Mouse (Mus musculus): ENCODE data around the gene Npc2. TPM values are rescaled to one million over a fixed set of nuclear protein-coding genes. Genes with fewer than 3 reads are reported as not detected.

Gene Npc2
- polyA plus RNA-seq, 1 experiment, result 180 TPM

DNA sequence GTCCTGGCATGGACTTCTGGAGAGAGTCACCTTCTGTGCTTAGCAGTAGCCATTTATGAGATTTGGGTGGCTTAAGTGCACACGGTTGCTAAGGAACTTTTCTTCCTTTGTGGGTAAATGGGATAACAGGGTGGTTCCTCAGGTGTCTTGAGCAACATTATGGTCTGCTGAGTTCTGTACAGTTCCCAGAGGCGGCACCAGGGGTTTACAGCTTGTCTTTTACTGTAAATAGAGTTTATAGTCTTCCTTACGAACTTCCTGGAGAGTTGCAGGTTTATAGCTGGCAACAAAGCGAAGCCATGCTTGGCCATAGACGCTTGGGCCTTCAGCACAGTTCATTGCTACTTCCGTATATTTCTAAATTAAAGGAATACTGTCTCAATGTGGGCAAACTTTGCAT is 58.4 kb downstream of the Npc2 start:
- no peaks in the 10 kb centered on the region for H3K36me3 ChIP-seq (ENCODE audit: control insufficient read depth, insufficient read depth, low read length, poor library complexity, severe bottlenecking)
- H3K9me3 ChIP-seq (replicated peaks; ENCODE audit: control insufficient read depth, insufficient read depth, low read length, poor library complexity, severe bottlenecking), result no peaks in the 10 kb centered on the region
- no peak overlapping the region for H3K9ac ChIP-seq (ENCODE audit: low read depth, poor library complexity, severe bottlenecking)
- H3K27me3 ChIP-seq (ENCODE audit: control insufficient read depth, insufficient read depth, low read length, poor library complexity, severe bottlenecking), result no peaks in the 10 kb centered on the region
- TF ChIP-seq EP300 (IDR thresholded peaks at IDR 0.05; ENCODE audit: insufficient read depth, low read depth, low read length), result no peak
- no peak for TF ChIP-seq CTCF (IDR thresholded peaks at IDR 0.05; ENCODE audit: low read depth, low read length)
- TF ChIP-seq POLR2A (IDR thresholded peaks at IDR 0.05; ENCODE audit: insufficient read depth, low read length), result no peak
- no peak overlapping the region for H3K27ac ChIP-seq (ENCODE audit: insufficient read depth, low read length)
- no peaks in the 10 kb centered on the region for H3K4me1 ChIP-seq (ENCODE audit: control insufficient read depth, insufficient read depth, low read length)
- H3K4me3 ChIP-seq (ENCODE audit: low read depth, low read length), result no peak overlapping the region

DNA sequence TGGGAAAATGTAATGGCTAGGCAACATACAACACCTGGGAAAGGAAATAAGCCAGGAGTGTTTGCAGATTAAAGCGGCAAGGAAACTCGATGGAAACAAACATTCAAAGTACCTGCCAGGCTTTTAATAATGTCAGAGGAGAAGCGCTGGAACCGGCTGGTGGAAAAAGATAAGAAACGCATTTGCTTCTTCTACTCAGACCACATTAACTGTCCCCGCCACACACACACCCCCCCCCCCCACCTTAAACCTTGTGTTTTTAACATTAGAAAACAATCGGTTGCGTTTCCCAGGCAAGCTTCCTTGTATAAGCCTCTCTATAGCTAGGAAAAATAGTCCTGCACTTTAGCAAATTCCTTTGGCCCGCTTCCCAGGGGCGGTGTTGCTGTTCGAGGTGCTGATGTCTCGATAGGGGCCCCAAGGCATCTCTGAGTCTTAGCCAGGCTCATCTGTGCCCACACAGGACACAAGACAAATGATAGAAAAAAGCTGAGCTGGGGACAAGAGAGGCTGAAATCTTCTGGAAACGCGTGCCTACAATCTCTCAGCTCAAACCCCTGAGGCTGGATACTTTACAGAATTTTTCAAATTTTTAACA is 63.0 kb downstream of the Npc2 start:
- Histone ChIP-seq H3K27me3 (ENCODE audit: control insufficient read depth, insufficient read depth, low read length, poor library complexity, severe bottlenecking) (no peaks in the 10 kb centered on the region), H3K4me3 (ENCODE audit: low read depth, low read length) (no peak overlapping the region), H3K9me3 (replicated peaks; ENCODE audit: control insufficient read depth, insufficient read depth, low read length, poor library complexity, severe bottlenecking) (no peaks in the 10 kb centered on the region), H3K4me1 (ENCODE audit: control insufficient read depth, insufficient read depth, low read length) (no peaks in the 10 kb centered on the region), H3K9ac (ENCODE audit: low read depth, poor library complexity, severe bottlenecking) (no peak overlapping the region), H3K27ac (ENCODE audit: insufficient read depth, low read length) (no peak overlapping the region), H3K36me3 (ENCODE audit: control insufficient read depth, insufficient read depth, low read length, poor library complexity, severe bottlenecking) (no peaks in the 10 kb centered on the region)
- TF ChIP-seq POLR2A (IDR thresholded peaks at IDR 0.05; ENCODE audit: insufficient read depth, low read length), result no peak
- no peak for TF ChIP-seq CTCF (IDR thresholded peaks at IDR 0.05; ENCODE audit: low read depth, low read length)
- TF ChIP-seq EP300 (IDR thresholded peaks at IDR 0.05; ENCODE audit: insufficient read depth, low read depth, low read length), result no peak

DNA sequence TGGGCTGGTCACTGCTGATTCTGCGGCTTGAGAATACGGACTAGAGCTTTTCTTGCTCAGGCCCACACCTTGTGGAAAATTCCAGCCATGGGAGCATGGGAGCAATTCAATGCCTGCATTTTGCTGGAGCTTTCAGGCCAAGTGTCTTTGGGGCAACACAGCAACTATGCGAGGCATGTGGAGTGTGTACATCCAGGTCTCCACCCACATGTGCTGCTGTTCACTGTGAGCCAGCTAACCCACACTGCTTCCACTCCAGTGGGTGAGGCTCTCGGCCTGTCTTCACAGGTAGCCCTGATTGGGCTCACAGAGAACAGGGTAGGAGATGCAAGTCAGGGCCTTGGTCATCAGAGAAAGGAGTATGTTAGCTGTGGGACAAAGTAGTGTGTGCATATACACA is 65.1 kb downstream of the Npc2 start:
- no peak overlapping the region for H3K27ac ChIP-seq (ENCODE audit: insufficient read depth, low read length)
- H3K36me3 ChIP-seq (ENCODE audit: control insufficient read depth, insufficient read depth, low read length, poor library complexity, severe bottlenecking), result no peaks in the 10 kb centered on the region
- no peaks in the 10 kb centered on the region for H3K4me1 ChIP-seq (ENCODE audit: control insufficient read depth, insufficient read depth, low read length)
- no peak overlapping the region for H3K4me3 ChIP-seq (ENCODE audit: low read depth, low read length)
- no peak for TF ChIP-seq EP300 (IDR thresholded peaks at IDR 0.05; ENCODE audit: insufficient read depth, low read depth, low read length)
- TF ChIP-seq CTCF (IDR thresholded peaks at IDR 0.05; ENCODE audit: low read depth, low read length), result no peak
- TF ChIP-seq POLR2A (IDR thresholded peaks at IDR 0.05; ENCODE audit: insufficient read depth, low read length), result no peak
- H3K9me3 ChIP-seq (replicated peaks; ENCODE audit: control insufficient read depth, insufficient read depth, low read length, poor library complexity, severe bottlenecking), result no peaks in the 10 kb centered on the region
- H3K9ac ChIP-seq (ENCODE audit: low read depth, poor library complexity, severe bottlenecking), result no peak overlapping the region
- H3K27me3 ChIP-seq (ENCODE audit: control insufficient read depth, insufficient read depth, low read length, poor library complexity, severe bottlenecking), result no peaks in the 10 kb centered on the region

DNA sequence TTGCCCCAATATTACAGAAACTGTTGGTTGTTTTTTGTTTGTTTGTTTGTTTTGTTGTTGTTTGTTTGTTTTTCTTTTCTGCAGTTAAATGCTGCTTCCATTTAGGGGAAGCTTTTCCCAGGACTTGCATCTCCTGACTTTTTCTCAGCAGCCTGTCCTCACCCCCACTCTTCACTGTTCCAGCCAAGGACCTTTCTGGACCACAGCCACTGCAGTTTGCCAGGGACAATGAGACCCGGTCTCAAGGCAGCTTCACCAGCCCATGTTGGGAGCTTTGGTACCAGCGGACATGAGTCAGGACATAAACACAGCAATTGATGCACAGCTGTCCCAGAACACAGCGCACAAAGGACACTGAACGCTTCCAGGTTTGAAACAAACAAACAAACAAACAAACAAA is 66.1 kb downstream of the Npc2 start:
- H3K36me3 ChIP-seq (ENCODE audit: control insufficient read depth, insufficient read depth, low read length, poor library complexity, severe bottlenecking), result no peaks in the 10 kb centered on the region
- no peaks in the 10 kb centered on the region for H3K4me1 ChIP-seq (ENCODE audit: control insufficient read depth, insufficient read depth, low read length)
- no peaks in the 10 kb centered on the region for H3K9me3 ChIP-seq (replicated peaks; ENCODE audit: control insufficient read depth, insufficient read depth, low read length, poor library complexity, severe bottlenecking)
- no peak for TF ChIP-seq POLR2A (IDR thresholded peaks at IDR 0.05; ENCODE audit: insufficient read depth, low read length)
- TF ChIP-seq CTCF (IDR thresholded peaks at IDR 0.05; ENCODE audit: low read depth, low read length), result no peak
- no peak for TF ChIP-seq EP300 (IDR thresholded peaks at IDR 0.05; ENCODE audit: insufficient read depth, low read depth, low read length)
- H3K4me3 ChIP-seq (ENCODE audit: low read depth, low read length), result no peak overlapping the region
- H3K27me3 ChIP-seq (ENCODE audit: control insufficient read depth, insufficient read depth, low read length, poor library complexity, severe bottlenecking), result no peaks in the 10 kb centered on the region
- no peak overlapping the region for H3K9ac ChIP-seq (ENCODE audit: low read depth, poor library complexity, severe bottlenecking)
- H3K27ac ChIP-seq (ENCODE audit: insufficient read depth, low read length), result no peak overlapping the region

Other genes with a start within 250 kb of the Npc2 start
- 0.18 TPM in 1 of 2 replicates, not detected in the other for gene Vsx2, start 203.4 kb downstream of the Npc2 start, polyA plus RNA-seq (2011; ENCODE audit: insufficient read depth, insufficient read length, low read depth, missing spikeins)
- gene Abcd4, start 155.7 kb downstream of the Npc2 start, polyA plus RNA-seq (2011; ENCODE audit: insufficient read depth, insufficient read length, low read depth, missing spikeins), result 20.8 and 20.9 TPM in 2 replicates
- gene Vrtn, start 132.1 kb downstream of the Npc2 start, polyA plus RNA-seq (2011; ENCODE audit: insufficient read depth, insufficient read length, low read depth, missing spikeins), result 3.7 and 3.8 TPM in 2 replicates
- gene Syndig1l, start 74.3 kb downstream of the Npc2 start, polyA plus RNA-seq (2011; ENCODE audit: insufficient read depth, insufficient read length, low read depth, missing spikeins), result 0.67 TPM in 1 of 2 replicates, not detected in the other
- gene Isca2, start 99 bp upstream of the Npc2 start, polyA plus RNA-seq (2011; ENCODE audit: insufficient read depth, insufficient read length, low read depth, missing spikeins), result 44.4 and 46.1 TPM in 2 replicates
- gene Ltbp2, start 103.4 kb upstream of the Npc2 start, polyA plus RNA-seq (2011; ENCODE audit: insufficient read depth, insufficient read length, low read depth, missing spikeins), result 1.9 and 2.7 TPM in 2 replicates
- gene Fcf1, start 197.7 kb upstream of the Npc2 start, polyA plus RNA-seq (2011; ENCODE audit: insufficient read depth, insufficient read length, low read depth, missing spikeins), result 173 and 179 TPM in 2 replicates
- gene Arel1, start 197.7 kb upstream of the Npc2 start, polyA plus RNA-seq (2011; ENCODE audit: insufficient read depth, insufficient read length, low read depth, missing spikeins), result 30.7 and 32.3 TPM in 2 replicates
- 103 and 105 TPM in 2 replicates for gene Ylpm1, start 223.2 kb upstream of the Npc2 start, polyA plus RNA-seq (2011; ENCODE audit: insufficient read depth, insufficient read length, low read depth, missing spikeins)